Mouse (Mus musculus) ES-Bruce4 (cell line): ENCODE measurements around the gene Sgsm2. TPM values are rescaled to one million over a fixed set of nuclear protein-coding genes. Genes with fewer than 3 reads are reported as not detected.

ENCODE experiments used
- H3K27ac ChIP-seq: 2 replicates; pipeline ENCODE4 v1.5.1; 2012; ENCODE audit warnings: low read length, inconsistent platforms; ENCODE audit not compliant: insufficient read depth
- H3K27me3 ChIP-seq: 2 replicates; pipeline ENCODE4 v1.6.1; 2012; ENCODE audit warnings: mild to moderate bottlenecking, low read length, inconsistent platforms; ENCODE audit not compliant: control insufficient read depth, poor library complexity, insufficient read depth, severe bottlenecking
- H3K36me3 ChIP-seq: 2 replicates; pipeline ENCODE4 v1.6.1; 2012; ENCODE audit warnings: inconsistent platforms, mild to moderate bottlenecking, low read length, moderate library complexity; ENCODE audit not compliant: control insufficient read depth, poor library complexity, insufficient read depth, severe bottlenecking
- H3K4me1 ChIP-seq: one replicate; pipeline ENCODE4 v1.8.1; 2011; ENCODE audit warnings: low read length; ENCODE audit not compliant: control insufficient read depth, insufficient read depth
- H3K4me3 ChIP-seq: 2 replicates; pipeline ENCODE4 v1.5.1; 2011; ENCODE audit warnings: low read depth, mild to moderate bottlenecking, low read length
- H3K9ac ChIP-seq: 2 replicates; pipeline ENCODE4 v1.6.1; 2012; ENCODE audit warnings: low read depth, mild to moderate bottlenecking, inconsistent platforms; ENCODE audit not compliant: poor library complexity, severe bottlenecking
- H3K9me3 ChIP-seq: replicated peaks from 2 replicates; pipeline ENCODE4 v1.6.1; 2012; ENCODE audit warnings: mild to moderate bottlenecking, low read length, inconsistent platforms; ENCODE audit not compliant: control insufficient read depth, poor library complexity, insufficient read depth, severe bottlenecking
- CTCF ChIP-seq: IDR thresholded peaks from one replicate; pipeline ENCODE4 v1.8.1; 2011; ENCODE audit warnings: low read depth, low read length
- EP300 ChIP-seq: IDR thresholded peaks from 2 replicates; pipeline ENCODE4 v1.6.1; 2011; ENCODE audit warnings: low read depth, low read length; ENCODE audit not compliant: insufficient read depth
- POLR2A ChIP-seq: IDR thresholded peaks from one replicate; pipeline ENCODE4 v1.8.1; 2011; ENCODE audit warnings: low read length; ENCODE audit not compliant: insufficient read depth
- polyA plus RNA-seq: library from polyadenylated mRNA; stranded (reverse); fragments of >200 nt; gene quantifications from 2 replicates; pipeline ENCODE4 v1.2.4, GENCODE M21; 2011; ENCODE audit warnings: low read depth; ENCODE audit not compliant: missing spikeins, insufficient read depth, insufficient read length

Sgsm2 gene
- polyA plus RNA-seq, 1 experiment, result 17.4 TPM

GRCm38 (mm10) chr11:74800658-74801057 lies 96.2 kb downstream of the Sgsm2 start:
- Histone ChIP-seq H3K4me3 (no peak overlapping the region), H3K36me3 (peaks cover 58% of the 10 kb centered on the region), H3K9me3 (no peaks in the 10 kb centered on the region), H3K9ac (no peak overlapping the region), H3K27me3 (no peaks in the 10 kb centered on the region), H3K4me1 (no peaks in the 10 kb centered on the region), H3K27ac (no peak overlapping the region)
- no peak for TF ChIP-seq CTCF
- no peak for TF ChIP-seq POLR2A
- no peak for TF ChIP-seq EP300

Other genes with a start within 250 kb of the Sgsm2 start
- gene Cluh, start 247.6 kb downstream of the Sgsm2 start, polyA plus RNA-seq, result 33.3 and 33.4 TPM in 2 replicates
- gene Pafah1b1, start 172.4 kb downstream of the Sgsm2 start, polyA plus RNA-seq, result 120 and 137 TPM in 2 replicates
- 65.4 and 66.2 TPM in 2 replicates for gene Mettl16, start 126.2 kb downstream of the Sgsm2 start, polyA plus RNA-seq
- 15.4 and 17.1 TPM in 2 replicates for gene Mnt, start 66.1 kb downstream of the Sgsm2 start, polyA plus RNA-seq
- gene Tsr1, start 1.0 kb upstream of the Sgsm2 start, polyA plus RNA-seq, result 100 and 105 TPM in 2 replicates
- gene Smg6, start 28.8 kb upstream of the Sgsm2 start, polyA plus RNA-seq, result 25.3 and 27.0 TPM in 2 replicates
- gene Srr, start 28.9 kb upstream of the Sgsm2 start, polyA plus RNA-seq, result 12.7 and 13.6 TPM in 2 replicates